Mouse (Mus musculus) fibroblast of lung, adult 2 months (primary cell): ENCODE results near the gene Srsf5.
A peak's percentile ranks its signal among the peaks of the same experiment; 100 is the strongest.
"Not testable (repeated sequence)": the region's sequence is repeated elsewhere in the genome, so short reads cannot be mapped to it uniquely, and the experiment has no call there.

ENCODE experiments used
- DNase-seq: peaks from one replicate; pipeline ENCODE4 v3.0.0-alpha.2; 2011; ENCODE audit warnings: low read depth

The Srsf5 gene

DNA sequence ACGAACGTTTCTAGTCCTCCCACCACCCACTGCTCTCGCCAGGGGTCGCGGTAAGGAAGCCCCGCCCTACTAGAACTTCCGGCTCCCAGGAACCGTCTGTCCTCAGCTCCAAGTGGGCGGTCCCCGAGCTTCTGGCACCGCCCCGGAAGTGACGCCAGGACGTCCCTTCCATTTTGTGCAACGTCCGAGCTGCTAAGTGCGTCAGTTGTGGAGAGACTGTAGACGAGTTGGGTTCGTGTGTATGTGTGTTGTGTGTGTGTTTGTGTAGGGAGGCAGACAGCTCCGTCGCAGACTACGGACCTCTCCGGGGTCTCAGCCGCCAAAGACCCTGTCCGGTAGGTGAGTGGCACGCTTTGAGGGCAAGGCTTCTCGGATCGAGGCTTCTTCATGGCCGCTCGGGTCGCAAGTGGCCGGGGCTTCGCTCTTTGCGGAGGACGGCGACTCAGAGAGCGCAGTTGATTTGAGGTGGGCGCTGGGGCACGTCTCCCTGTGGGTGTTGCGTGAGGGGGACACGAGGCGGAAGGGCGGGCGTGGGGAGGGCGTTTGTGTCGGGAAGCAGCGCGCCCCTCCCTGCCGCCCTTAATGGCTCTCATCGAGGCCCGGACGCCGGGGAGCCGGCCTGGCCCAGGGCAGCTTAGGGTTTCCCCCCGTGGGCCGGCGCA, at the start of gene Srsf5:
Gene Srsf5, plus strand, starts transcription at position 171 of the 662 bp plus-strand sequence.
- peak; percentile 95 for DNase-seq

GRCm38 (mm10) chr12:80909631-80910030, 35.7 kb upstream of the Srsf5 start:
- DNase-seq = no peak

DNA sequence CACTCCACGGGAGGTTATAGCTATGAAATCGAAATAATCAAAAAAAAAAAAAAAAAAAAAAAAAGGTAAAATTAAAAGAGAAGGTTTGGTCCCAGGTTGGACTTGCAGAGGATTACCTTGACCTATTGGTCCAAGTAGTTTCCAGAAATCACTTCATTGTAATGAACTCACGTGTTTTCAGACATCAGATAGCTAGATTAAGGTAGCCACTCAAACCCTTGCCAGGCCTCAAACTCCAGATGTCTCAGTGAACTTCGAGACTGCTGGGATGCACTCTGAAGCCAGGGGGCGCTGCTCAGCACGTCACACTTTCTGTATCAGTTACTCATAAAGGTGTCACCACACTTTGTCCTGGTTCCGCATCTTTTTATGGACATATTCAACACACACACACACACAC, 27.5 kb upstream of the Srsf5 start:
- no peak for DNase-seq

DNA sequence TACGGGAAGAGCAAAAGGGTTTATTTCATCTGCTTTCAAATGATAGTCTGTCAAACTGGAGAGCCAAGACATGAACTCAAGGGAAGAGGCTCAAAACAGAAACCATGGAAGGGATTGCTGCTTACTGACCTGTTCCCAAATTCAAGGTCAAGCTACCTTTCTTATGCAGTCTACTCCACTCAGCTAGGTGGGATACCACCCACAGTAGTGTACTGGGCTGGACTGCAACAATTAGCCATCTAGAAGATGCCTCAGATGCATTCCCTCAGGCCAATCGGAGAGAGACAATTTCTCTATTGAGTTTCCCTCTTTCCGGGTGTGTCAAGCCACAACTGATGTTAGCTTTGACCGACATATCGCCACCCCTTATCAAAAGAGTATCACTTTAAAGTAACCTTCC, 24.0 kb upstream of the Srsf5 start:
- DNase-seq = no peak

DNA sequence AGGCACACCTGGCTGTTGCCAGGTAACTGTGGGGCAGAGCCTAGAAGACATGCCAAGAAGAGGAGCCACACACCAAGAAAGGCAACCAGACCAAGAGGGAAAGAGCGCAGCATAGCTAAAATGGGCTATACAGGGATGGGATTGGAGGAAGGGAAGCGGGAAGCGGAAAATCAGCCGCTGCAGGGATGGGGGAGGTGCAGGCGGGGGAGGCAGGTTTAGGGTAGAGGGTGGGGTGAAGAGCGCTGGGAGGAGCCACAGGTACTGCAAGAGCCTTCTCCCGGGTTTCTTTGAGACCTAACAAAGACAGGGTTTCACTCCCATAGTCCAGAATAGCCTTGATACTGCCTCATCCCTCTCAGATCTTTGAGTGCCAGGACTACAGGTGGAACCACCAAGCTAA, 22.4 kb upstream of the Srsf5 start:
- DNase-seq = no peak

- no peak for DNase-seq
Observed at GRCm38 (mm10) chr12:80923602-80924001, 21.7 kb upstream of the Srsf5 start.

DNA sequence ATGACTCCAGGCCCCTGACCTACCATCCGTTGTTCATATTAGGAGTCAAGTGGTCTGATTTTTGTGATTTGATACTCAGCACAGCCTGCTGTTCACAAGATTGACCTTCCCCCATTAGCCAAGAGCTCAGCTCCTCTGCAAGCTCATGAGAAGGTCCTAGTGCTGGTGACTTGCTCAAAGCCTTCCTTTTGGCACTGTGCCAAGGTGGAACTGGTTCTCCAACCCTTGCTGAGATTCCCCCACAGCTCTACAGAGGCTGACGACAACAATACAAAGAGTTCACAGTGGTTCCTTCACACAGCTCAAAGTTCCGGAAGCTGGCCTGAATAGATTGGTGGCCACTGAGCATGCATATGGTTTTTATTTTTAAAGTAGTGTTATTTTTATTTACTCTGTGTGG, 21.1 kb upstream of the Srsf5 start:
- DNase-seq = no peak

- DNase-seq = no peak
Observed at GRCm38 (mm10) chr12:80925919-80926318, 19.4 kb upstream of the Srsf5 start.

GRCm38 (mm10) chr12:80926550-80926949, 18.8 kb upstream of the Srsf5 start:
- no peak for DNase-seq

DNA sequence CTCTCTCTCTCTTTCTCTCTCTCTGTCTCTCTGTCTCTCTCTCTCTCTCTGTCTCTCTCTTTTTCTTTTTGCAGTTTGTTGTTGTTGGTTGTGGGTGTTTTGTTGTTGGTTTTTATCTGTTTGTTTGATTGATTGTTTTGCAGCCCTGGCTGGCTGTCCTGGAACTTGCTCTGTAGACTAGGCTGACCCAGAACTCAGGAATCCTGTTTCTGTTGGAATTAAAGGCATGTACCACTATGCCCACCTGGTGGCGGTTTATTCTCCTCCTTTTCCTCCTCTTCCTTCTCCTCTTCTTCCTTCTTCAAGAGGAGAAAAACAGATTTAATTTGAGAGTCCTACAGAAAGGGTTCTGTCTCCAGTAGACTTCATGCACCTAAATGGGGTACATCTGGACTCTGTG, 17.8 kb upstream of the Srsf5 start:
- no peak for DNase-seq

GRCm38 (mm10) chr12:80928881-80929280, 16.4 kb upstream of the Srsf5 start:
- no peak for DNase-seq

DNA sequence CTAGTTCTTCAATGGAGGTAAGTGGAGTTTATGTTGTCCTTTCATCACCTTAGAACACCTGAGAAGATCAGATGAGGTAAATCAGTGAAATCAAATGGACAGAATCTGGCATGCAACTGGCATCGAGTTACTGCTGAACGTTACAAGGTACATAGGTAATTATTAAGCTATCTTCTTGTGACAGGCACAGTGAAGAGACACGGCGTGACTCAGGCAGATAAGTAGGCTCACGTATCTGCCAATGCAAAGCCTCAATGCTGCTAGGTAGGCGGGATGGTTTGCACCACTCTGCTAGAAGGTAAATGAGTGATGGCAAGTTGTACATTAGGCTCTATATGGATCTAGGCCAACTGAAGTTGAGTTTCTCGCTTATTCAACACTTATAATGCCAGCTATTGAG, 15.2 kb upstream of the Srsf5 start:
- DNase-seq = no peak

DNA sequence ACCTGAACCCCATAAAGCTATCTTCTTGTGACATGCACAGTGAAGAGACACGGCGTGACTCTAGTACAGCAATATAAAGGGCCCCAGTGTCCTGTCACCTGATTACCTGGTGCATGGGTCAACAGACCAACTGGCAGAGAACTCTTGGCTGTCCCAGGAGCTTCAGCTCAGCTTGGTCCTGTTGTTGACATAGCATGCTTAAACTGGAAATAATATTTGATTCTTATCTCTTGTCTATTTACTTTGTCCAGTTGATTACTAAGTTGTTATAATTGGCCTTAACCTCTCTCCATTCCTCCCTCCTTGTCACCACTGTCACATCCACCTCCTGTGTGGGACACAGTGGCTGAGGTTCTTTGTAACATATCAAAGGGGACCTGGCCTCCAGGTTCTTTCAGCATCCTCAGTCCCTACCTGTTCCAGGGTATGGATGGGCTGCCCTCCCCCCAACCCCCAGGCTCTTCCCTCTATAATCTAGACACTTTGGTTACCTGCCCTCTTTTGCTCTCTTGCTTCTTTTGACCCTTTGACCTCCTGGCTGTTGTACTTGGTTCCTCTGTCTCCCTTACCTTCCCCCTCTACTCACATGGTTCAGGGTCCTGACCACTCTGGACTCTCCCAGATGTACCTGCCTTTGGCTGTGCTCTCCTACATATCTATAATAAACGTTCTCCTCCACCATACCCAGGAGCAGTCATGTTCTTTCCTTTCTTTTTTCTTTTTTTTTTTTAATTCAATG, 13.7 kb upstream of the Srsf5 start:
- DNase-seq = no peak

- DNase-seq = no peak
Observed at GRCm38 (mm10) chr12:80932865-80933264, 12.4 kb upstream of the Srsf5 start.

DNA sequence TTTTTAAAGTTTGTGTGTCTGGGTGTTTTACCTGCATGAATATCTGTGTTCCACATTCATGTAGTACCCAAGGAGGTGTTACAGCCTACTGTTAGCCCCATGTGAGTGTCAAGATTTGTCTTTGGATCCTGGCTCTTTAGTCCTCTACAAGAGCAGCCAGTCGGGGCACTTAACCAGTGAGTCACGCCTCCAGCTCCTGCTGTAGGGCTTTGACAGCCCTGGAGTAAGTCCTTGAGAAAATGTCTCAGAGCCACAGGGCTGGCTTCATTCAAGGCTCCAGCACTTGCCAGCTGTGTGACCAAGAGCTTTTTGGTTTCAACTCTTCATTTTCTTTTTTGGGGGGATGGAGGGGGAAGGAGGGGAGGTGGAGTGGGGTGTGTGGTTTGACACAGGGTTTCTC, 8.6 kb upstream of the Srsf5 start:
- DNase-seq = no peak

- DNase-seq = no peak
Observed at GRCm38 (mm10) chr12:80937331-80938029, 7.8 kb upstream of the Srsf5 start.

- no peak for DNase-seq
Observed at GRCm38 (mm10) chr12:80938642-80939041, 6.7 kb upstream of the Srsf5 start.

GRCm38 (mm10) chr12:80939165-80939564, 6.1 kb upstream of the Srsf5 start:
- DNase-seq = no peak

- no peak for DNase-seq
Observed at GRCm38 (mm10) chr12:80941886-80942285, 3.4 kb upstream of the Srsf5 start.

GRCm38 (mm10) chr12:80943395-80943794, 1.9 kb upstream of the Srsf5 start:
- DNase-seq = no peak

- no peak for DNase-seq
Observed at GRCm38 (mm10) chr12:80944204-80944603, 1.1 kb upstream of the Srsf5 start.

- not testable (repeated sequence) for DNase-seq
Observed at GRCm38 (mm10) chr12:80944963-80945333, 356 bp upstream of the Srsf5 start.

DNA sequence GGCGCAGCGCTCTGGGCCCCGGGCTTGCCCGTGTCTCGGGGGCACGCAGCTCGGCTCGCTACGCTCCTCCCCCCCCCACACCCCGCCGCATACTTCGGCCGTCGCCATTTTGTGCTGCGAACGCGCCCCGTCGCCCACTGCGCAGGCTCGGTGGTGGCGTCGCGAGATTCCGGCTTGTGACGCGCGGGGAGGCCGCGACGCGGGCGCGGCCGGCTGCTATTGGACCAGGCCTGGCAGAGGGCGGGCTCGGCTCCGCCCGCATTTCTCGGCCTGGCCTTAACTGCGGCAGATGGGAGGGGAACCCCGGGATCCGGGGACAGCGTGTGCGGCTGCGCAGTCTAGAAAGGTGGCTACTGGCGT, 672 bp downstream of the Srsf5 start:
- peak; percentile 83 for DNase-seq
